Mouse (Mus musculus) frontal cortex, postnatal 10 days (tissue): ENCODE results near the gene Tenm4.

ENCODE experiments used
- DNase-seq, 2 experiments: peaks; one replicate each; pipeline ENCODE4 v3.0.0; 2022; ENCODE audit warnings: low spot score in 2 of 2, mixed read lengths in 1 of 2

The Tenm4 gene

GRCm38 (mm10) chr7:96952094-96952493 lies 781.0 kb downstream of the Tenm4 start:
- no peak for DNase-seq

DNA sequence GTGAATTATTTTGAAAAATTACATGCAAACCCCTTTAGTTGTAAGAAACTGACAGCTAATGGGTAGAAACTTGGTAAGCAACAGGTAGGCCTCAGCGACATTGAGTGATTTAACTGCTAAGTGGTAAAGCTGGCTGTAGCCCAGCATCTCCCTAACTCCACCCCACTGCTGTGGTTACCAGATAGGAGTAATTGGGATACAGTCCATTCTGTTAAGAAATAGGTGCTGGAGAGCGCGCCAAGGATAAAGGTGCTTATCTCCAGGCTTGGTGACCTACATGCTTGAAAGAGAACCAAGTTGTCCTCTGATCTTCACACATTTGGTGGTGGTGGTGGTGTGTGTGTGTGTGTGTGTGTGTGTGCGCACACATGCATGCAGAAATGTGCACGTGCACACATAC lies 788.1 kb downstream of the Tenm4 start:
- no peak for DNase-seq
